Mouse (Mus musculus): ENCODE data around the gene Pkn2.

Gene Pkn2

GRCm38 (mm10) chr3:142881872-142882623, at the start of gene Pkn2:
TSS of gene Pkn2 (minus strand) at chr3:142882004.
- DNase-seq (ENCODE audit: low read depth, low spot score): peak; percentile 98

- no peak for DNase-seq (ENCODE audit: low read depth, low spot score)
These were observed 48.1 kb upstream of the Pkn2 start for GRCm38 (mm10) chr3:142929906-142930305.

- DNase-seq (ENCODE audit: low read depth, low spot score): no peak
These were observed 45.5 kb upstream of the Pkn2 start for GRCm38 (mm10) chr3:142927311-142927710.

GRCm38 (mm10) chr3:142924831-142925348, 43.1 kb upstream of the Pkn2 start:
- DNase-seq (ENCODE audit: low read depth, low spot score): no peak

- no peak for DNase-seq (ENCODE audit: low read depth, low spot score)
These were observed 37.3 kb upstream of the Pkn2 start for GRCm38 (mm10) chr3:142919070-142919469.

GRCm38 (mm10) chr3:142917760-142918439, 36.1 kb upstream of the Pkn2 start:
- DNase-seq (ENCODE audit: low read depth, low spot score): no peak

GRCm38 (mm10) chr3:142917171-142917570, 35.4 kb upstream of the Pkn2 start:
- no peak for DNase-seq (ENCODE audit: low read depth, low spot score)

- DNase-seq (ENCODE audit: low read depth, low spot score): no peak
These were observed 31.5 kb upstream of the Pkn2 start for GRCm38 (mm10) chr3:142913295-142913694.

- no peak for DNase-seq (ENCODE audit: low read depth, low spot score)
These were observed 17.9 kb upstream of the Pkn2 start for GRCm38 (mm10) chr3:142899683-142900082.

GRCm38 (mm10) chr3:142898949-142899396, 17.2 kb upstream of the Pkn2 start:
- no peak for DNase-seq (ENCODE audit: low read depth, low spot score)

- DNase-seq (ENCODE audit: low read depth, low spot score): no peak
These were observed 8.6 kb upstream of the Pkn2 start for GRCm38 (mm10) chr3:142890442-142890841.

GRCm38 (mm10) chr3:142886963-142887362, 5.2 kb upstream of the Pkn2 start:
- DNase-seq (ENCODE audit: low read depth, low spot score): no peak

GRCm38 (mm10) chr3:142884594-142884993, 2.8 kb upstream of the Pkn2 start:
- DNase-seq (ENCODE audit: low read depth, low spot score): no peak

- no peak for DNase-seq (ENCODE audit: low read depth, low spot score)
These were observed 274 bp downstream of the Pkn2 start for GRCm38 (mm10) chr3:142881589-142881871.

- peak; percentile 7 for DNase-seq (ENCODE audit: low read depth, low spot score)
These were observed 815 bp downstream of the Pkn2 start for GRCm38 (mm10) chr3:142880790-142881588.

- DNase-seq (ENCODE audit: low read depth, low spot score): no peak
These were observed 18.6 kb downstream of the Pkn2 start for GRCm38 (mm10) chr3:142863236-142863635.

GRCm38 (mm10) chr3:142856832-142857231, 25.0 kb downstream of the Pkn2 start:
- DNase-seq (ENCODE audit: low read depth, low spot score): peak; percentile 26

- DNase-seq (ENCODE audit: low read depth, low spot score): no peak
These were observed 25.8 kb downstream of the Pkn2 start for GRCm38 (mm10) chr3:142855961-142856472.

GRCm38 (mm10) chr3:142852911-142853310, 28.9 kb downstream of the Pkn2 start:
- no peak for DNase-seq (ENCODE audit: low read depth, low spot score)

GRCm38 (mm10) chr3:142851631-142852030, 30.2 kb downstream of the Pkn2 start:
- DNase-seq (ENCODE audit: low read depth, low spot score): peak; percentile 48

GRCm38 (mm10) chr3:142839961-142840360, 41.8 kb downstream of the Pkn2 start:
- DNase-seq (ENCODE audit: low read depth, low spot score): no peak

- no peak for DNase-seq (ENCODE audit: low read depth, low spot score)
These were observed 47.0 kb downstream of the Pkn2 start for GRCm38 (mm10) chr3:142834761-142835160.
